Mouse (Mus musculus): ENCODE results near the gene Gpr55. TPM values are rescaled to one million over a fixed set of nuclear protein-coding genes. Genes with fewer than 3 reads are reported as not detected.
A peak's percentile ranks its signal among the peaks of the same experiment; 100 is the strongest.

The Gpr55 gene
- polyA plus RNA-seq, 1 experiment: 0.10 TPM

- DNase-seq (ENCODE audit: extremely low spot score in 1 of 2, low spot score in 1 of 2): no peak
These were observed 39.1 kb downstream of the Gpr55 start for GRCm38 (mm10) chr1:85921725-85922124.

GRCm38 (mm10) chr1:85919621-85920020 lies 41.2 kb downstream of the Gpr55 start:
- no peak for DNase-seq (ENCODE audit: extremely low spot score in 1 of 2, low spot score in 1 of 2)

DNA sequence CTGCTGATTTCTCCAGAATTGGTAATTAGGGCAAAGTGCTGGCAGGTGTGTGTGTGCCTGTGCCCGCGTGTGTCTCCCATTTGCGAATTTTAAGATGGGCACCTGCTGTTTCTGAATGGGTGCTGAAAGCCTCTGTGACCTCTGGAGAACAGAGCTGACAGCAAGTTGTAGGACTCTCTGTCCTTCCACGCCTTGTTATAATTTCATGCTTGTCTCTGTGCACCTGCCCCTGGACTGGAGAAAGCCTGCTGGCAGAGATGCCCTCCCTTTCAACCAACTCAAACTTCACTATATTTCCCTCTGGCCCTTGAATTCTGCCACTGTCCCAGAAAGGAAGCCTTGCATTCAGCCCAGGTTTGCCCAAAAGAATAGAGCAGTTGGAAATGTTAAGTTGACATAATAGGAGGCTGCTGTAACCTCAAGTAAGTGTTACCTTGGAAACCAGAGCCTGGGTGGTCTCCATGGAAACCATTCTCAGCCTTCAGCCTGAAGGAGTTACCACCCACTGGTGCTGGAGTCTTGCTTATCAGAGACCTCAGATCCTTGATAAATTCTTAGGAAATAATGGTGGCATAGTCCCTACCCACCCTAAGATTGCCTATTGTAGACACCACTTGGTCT lies 43.9 kb downstream of the Gpr55 start:
- peak; percentile 88 to 90 for DNase-seq (ENCODE audit: extremely low spot score in 1 of 2, low spot score in 1 of 2)

- no peak for DNase-seq (ENCODE audit: extremely low spot score in 1 of 2, low spot score in 1 of 2)
These were observed 44.9 kb downstream of the Gpr55 start for GRCm38 (mm10) chr1:85915890-85916289.

- DNase-seq (ENCODE audit: extremely low spot score in 1 of 2, low spot score in 1 of 2): no peak
These were observed 47.6 kb downstream of the Gpr55 start for GRCm38 (mm10) chr1:85913078-85913755.

DNA sequence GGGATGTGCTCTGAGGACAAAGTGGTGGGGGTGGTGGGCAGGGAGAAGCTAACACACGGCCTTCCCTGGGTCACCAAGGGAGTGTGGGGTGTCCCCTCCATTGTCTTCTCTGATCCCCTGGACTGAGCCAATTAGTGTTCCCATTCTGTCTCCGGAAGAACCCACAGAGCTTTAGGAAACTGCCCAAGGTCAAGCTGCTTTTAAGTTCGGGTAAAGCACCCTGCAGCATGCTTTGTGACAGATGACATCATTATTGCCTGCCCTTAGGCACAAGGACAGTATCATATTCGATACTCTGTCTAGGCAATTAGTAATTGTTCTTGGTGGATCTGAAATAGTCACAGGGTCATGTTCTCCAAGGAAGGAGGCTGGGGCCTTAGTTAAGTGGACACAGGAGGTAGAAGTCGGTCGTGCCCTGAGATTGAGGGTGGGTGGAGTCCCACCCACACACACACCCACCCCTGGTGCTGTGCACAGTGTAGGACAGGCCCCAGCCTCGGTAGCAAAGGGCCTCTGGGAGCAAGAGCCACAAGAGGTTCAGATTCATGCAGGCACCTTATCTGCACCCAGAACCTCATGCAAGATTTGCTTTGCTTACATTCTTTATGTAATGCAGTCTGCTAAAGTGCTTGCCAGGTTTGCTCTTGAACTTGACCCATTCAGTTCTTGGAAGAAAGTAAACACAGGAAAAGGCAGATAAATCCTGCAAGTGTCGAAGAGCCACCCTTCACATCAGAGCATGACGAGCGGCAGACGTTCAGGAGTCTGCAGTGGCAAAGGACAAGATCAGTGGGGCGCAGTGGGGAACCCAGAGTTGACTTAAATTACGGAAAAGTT lies 51.8 kb downstream of the Gpr55 start:
- DNase-seq (ENCODE audit: extremely low spot score in 1 of 2, low spot score in 1 of 2): no peak

- no peak for DNase-seq (ENCODE audit: extremely low spot score in 1 of 2, low spot score in 1 of 2)
These were observed 53.9 kb downstream of the Gpr55 start for GRCm38 (mm10) chr1:85906892-85907291.

GRCm38 (mm10) chr1:85902108-85902561 lies 58.7 kb downstream of the Gpr55 start:
- DNase-seq (ENCODE audit: extremely low spot score in 1 of 2, low spot score in 1 of 2): peak in 1 of 2 experiments; percentile 44

- peak in 1 of 2 experiments; percentile 0 for DNase-seq (ENCODE audit: extremely low spot score in 1 of 2, low spot score in 1 of 2)
These were observed 59.2 kb downstream of the Gpr55 start for GRCm38 (mm10) chr1:85901516-85902107.

- DNase-seq (ENCODE audit: extremely low spot score in 1 of 2, low spot score in 1 of 2): peak in 1 of 2 experiments; percentile 1
These were observed 60.1 kb downstream of the Gpr55 start for GRCm38 (mm10) chr1:85900521-85901333.

DNA sequence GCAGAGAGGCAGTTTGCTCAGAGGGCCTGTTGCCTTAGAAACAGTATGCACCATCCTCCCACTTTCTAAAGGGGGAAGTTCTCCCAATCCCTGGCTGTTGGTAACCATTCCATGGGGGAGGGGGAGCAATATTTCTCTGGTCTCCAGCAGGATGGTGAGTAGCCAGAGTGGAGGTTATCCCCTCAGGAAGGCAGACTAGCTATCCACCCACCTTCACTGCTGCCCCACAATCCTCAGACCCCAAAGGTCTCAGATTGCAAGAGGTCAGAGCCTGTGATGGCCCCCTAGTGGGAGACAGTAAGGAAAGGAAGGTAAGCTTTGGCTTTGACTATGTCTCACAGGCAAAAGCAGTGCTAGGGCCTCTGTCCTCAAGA lies 61.4 kb downstream of the Gpr55 start:
- DNase-seq (ENCODE audit: extremely low spot score in 1 of 2, low spot score in 1 of 2): peak in 1 of 2 experiments; percentile 61

DNA sequence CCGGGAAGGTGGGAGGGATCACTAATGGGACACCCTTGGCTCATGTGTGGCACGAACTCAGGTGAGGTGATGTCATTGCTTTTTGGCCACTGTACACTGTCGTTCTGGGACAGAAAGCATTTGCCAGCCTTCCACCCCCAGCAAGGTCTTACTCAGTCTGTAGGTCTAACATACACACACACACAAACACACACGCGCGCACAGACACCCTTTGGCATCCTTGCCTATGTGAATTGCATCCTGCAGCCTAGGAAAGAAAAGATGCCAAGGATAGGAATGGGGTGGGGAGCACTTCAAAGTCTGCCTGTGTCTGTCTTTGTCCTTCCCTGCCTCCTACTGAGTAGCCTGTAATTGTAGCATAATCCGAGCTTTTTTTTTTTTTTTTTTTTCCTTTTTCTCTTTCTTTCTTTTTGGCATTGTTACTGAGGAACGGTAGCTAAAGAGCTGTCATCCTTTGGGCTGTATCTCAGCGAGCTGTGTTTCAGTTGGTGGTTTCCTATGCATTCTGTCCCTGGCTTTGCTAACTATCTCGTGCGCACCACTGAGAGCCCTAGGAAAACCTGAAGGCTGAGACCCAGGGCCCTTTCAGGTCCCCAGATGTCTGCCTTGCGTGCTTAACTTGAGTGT lies 61.9 kb downstream of the Gpr55 start:
- DNase-seq (ENCODE audit: extremely low spot score in 1 of 2, low spot score in 1 of 2): peak in 1 of 2 experiments; percentile 58

DNA sequence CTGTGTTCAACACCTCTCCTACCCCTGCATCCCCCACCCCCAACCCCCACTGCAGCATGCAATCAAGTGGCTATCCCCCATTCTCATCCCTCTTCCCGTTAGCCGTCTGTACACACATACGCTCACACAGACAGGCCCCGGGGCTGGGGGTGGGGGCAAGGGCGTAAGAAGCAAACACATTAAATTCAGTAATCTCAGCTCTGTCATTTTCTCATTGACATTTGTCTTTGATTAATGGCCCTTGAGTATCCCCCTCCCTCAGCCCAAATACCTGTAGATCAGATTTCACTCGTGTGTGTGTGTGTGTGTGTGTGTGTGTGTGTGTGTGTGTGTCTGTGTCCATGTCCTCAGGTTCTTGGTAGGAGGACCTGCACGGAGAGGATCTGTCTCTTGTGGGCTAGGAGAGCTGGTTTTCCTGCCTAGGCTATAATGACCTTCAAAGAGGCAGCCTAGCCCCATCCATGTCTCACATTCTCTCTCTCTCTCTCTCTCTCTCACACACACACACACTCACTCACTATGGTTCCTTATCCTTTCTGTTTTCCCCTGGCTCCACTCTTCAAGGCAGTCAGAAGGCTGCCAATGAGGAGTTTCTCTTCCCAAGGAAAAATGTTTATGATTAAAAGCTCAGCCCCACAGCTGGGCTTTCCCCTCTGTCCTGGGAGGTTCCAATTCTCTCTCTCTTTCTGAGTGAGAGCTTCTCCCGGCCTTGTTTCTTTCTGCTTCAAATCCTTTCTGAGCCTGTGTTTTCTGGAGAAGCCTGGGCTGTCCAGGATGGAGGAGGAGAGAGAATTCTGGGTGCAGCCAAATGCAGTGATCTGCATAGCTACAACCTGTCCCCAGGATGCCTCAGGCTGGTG lies 62.7 kb downstream of the Gpr55 start:
- peak in 1 of 2 experiments; percentile 55 for DNase-seq (ENCODE audit: extremely low spot score in 1 of 2, low spot score in 1 of 2)

DNA sequence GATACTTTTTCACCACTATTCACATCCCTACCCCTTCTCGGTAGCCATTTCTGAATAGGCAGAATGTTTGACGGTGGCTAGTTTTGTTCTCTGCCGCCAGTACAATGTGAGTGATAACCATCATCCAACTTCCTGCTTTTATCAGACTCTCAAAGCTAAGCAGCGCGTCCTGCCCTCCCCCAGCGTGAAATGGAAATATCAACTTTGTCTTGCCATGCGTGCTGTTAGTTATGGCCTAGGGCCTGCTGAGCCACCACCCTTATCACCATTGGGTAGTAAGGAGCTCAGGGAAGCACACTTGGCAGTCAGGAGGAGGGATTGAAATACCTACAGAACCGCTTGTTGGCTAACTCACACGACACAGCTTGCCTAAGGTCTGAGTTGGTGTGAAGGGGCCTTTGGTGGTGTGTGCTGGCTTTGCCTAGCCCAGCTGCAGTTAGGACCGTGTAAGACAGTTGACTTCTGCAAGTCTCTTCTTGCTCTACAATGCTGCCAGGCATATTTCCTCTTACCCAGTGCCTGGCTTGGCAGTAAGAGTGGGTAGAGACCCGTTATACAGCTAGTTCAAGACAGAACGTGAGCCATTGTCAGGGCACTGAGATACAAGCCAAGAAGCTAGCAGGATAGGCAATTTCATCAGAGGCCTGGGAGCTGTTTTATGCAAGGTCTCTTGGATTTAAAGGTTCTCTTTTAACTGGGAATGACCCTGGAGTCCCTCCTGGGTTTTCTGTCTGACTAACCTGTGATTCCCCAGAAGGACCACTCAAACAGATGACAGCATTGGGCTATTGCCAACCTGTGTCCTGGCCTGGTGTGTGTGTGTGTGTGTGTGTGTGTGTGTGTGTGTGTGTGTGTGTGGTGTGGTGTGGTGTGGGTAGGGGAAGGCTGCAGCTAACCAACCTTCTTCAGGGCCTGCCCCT lies 63.8 kb downstream of the Gpr55 start:
- peak in 1 of 2 experiments; percentile 20 for DNase-seq (ENCODE audit: extremely low spot score in 1 of 2, low spot score in 1 of 2)

GRCm38 (mm10) chr1:85896110-85896509 lies 64.7 kb downstream of the Gpr55 start:
- peak in 1 of 2 experiments; percentile 17 for DNase-seq (ENCODE audit: extremely low spot score in 1 of 2, low spot score in 1 of 2)

DNA sequence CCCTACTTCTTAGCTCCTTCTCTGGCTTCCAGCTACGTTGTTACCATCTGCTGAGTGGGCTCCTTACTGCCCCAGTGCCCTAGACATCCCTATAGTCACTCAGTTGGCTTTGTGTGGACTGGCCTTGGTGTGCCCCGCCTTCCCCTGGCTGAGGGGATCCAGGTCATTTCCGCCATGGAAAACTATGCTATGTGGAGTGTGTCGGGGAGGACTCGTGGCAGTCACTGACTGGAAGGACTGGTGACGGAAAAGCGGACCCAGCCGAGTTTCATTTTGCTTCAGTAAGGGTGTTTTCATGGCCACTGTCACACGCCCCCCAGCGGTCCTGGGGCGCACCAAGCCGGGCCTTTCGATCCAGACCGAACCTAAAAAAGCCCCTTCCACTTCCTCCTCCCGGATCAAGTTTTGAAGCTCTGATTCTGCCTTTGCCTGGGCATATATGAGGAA lies 65.4 kb downstream of the Gpr55 start:
- peak in 1 of 2 experiments; percentile 74 for DNase-seq (ENCODE audit: extremely low spot score in 1 of 2, low spot score in 1 of 2)

DNA sequence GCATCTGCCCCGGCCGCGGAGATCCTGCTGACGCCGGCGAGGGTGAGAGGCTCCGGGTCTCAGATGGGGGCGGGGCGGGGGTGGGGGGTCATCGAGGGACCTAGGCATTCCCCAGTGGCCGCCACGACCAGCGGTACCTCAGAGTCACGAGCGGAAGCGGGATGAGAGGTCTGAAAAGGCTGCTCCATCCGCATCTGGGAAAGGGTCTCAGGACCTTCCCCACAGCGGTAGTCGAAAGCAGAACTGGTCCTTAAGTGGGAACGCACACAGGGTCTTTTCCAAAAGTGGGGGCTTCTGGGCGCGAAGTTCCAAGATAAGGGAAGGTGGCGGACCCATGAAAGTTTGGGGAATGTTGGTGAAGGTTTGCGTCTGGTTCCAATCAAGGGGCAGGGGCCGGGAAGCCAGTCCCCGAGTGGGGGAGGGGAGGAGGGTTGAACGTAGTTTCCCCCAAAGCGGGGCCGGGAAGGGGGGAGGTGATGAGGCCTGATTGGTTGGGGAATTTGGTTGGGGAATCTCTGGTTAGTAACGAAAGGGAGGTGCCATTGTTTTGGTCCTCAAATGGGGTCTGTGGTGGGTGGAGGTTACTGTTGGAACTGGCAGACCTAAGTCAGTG lies 66.0 kb downstream of the Gpr55 start:
- no peak for DNase-seq (ENCODE audit: extremely low spot score in 1 of 2, low spot score in 1 of 2)

All from frontal cortex, adult 2 months (tissue).